8 mouse cellular contexts compared by ENCODE assay signal in the genomic region with DNA sequence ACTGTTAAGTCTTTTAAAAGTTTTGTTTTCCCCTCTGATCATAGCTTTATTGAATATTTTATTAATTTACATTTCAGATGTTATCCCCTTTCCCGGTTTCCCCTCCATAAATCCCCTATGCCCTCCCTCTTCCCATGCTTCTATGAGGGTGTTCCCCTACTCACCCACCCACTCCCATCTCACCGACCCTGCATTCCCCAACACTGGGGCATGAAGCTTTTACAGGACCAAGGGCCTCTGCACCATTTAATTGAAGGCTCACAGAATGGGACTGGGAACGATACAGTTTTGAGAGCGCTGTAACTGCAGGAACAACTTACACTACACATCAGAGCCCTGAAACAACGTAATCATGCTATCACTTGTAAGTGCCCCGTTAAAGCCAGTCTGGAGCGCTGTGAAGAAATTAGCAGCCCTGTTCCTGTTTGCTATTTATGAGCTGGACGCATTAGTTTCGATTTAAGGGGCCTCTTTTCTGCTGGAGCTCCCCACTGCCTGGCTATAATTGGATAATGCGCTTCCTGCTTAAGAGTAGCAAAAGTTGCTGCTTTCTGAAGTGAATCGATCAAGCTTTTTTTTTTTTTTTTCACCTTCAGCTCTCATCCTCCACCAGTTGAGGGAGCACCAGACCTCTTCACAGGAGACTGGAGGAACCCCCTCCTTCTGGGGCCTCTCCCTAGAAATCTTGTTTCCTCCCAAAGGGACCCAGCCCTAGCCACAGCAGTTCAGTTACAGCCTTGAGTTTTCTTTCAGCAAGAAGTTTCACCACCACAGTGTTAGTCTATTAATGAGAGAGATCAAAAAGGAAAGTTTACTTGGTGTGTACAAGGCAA.
DNase-seq lines count a peak whose midpoint lies in the region; ATAC-seq and TF ChIP-seq lines count a peak whose summit lies in the region.

No protein-coding gene starts in this region.

- peak; percentile 43 for TF ChIP-seq CTCF in left cerebral cortex, adult 2 months (IDR thresholded peaks at IDR 0.05)
- TF ChIP-seq CTCF in cortical plate, adult 2 months (IDR thresholded peaks at IDR 0.05; ENCODE audit: extremely low read depth, insufficient read depth, low read length), result 0 out of 2 replicates have a peak, but pooled peaks have one; percentile 19

- peak overlapping the region; percentile 29 for H3K4me3 ChIP-seq in left cerebral cortex, adult 2 months
- no peak overlapping the region for H3K4me3 ChIP-seq in cortical plate, adult 2 months (ENCODE audit: insufficient read depth, low read length)
- peak overlapping the region; percentile 41 for H3K4me3 ChIP-seq in heart, embryonic 15.5 days
- H3K4me3 ChIP-seq in liver, embryonic 12.5 days, result no peak overlapping the region

- H3K9me3 ChIP-seq in heart, embryonic 15.5 days (replicated peaks), result no peaks in the 10 kb centered on the region
- no peaks in the 10 kb centered on the region for H3K9me3 ChIP-seq in liver, embryonic 12.5 days (replicated peaks)

- H3K27ac ChIP-seq in left cerebral cortex, adult 2 months, result peak overlapping the region; percentile 24; the same call in 1 of the 2 replicates
- no peak overlapping the region for H3K27ac ChIP-seq in cortical plate, adult 2 months (ENCODE audit: insufficient read depth, low read length)
- no peak overlapping the region for H3K27ac ChIP-seq in heart, embryonic 15.5 days
- H3K27ac ChIP-seq in liver, embryonic 12.5 days, result no peak overlapping the region

- H3K36me3 ChIP-seq in heart, embryonic 15.5 days, result no peaks in the 10 kb centered on the region
- H3K36me3 ChIP-seq in liver, embryonic 12.5 days, result no peaks in the 10 kb centered on the region

- H3K4me2 ChIP-seq in heart, embryonic 15.5 days, result peak overlapping the region; percentile 57
- peak overlapping the region; percentile 4; the same call in 1 of the 2 replicates for H3K4me2 ChIP-seq in liver, embryonic 12.5 days

- 14% methylated on average over 11 of the region's 11 CpGs for WGBS in heart, embryonic 15.5 days
- WGBS in liver, embryonic 12.5 days (ENCODE audit: insufficient replicate concordance), result 16% methylated on average over 11 of the region's 11 CpGs

- DNase-seq in left cerebral cortex, adult 2 months (ENCODE audit: extremely low spot score in 1 of 2, low spot score in 2 of 2), result no peak
- DNase-seq in left cerebral cortex, adult 8-10 months (ENCODE audit: low spot score in 2 of 2), result no peak
- no peak for DNase-seq in MN1 (ENCODE audit: low spot score)
- DNase-seq in frontal cortex, postnatal 14 days (ENCODE audit: low spot score in 2 of 2), result no peak
- no peak for DNase-seq in kidney, adult 8-10 months

- 0 out of 2 replicates have a peak overlapping the region, but pooled peaks have one; percentile 35 for H3K9ac ChIP-seq in heart, embryonic 15.5 days
- no peak overlapping the region for H3K9ac ChIP-seq in liver, embryonic 12.5 days

- TF ChIP-seq POLR2A in cortical plate, adult 2 months (IDR thresholded peaks at IDR 0.05; ENCODE audit: extremely low read depth, insufficient read depth, low read length), result no peak

- no peaks in the 10 kb centered on the region for H3K27me3 ChIP-seq in heart, embryonic 15.5 days
- no peaks in the 10 kb centered on the region for H3K27me3 ChIP-seq in liver, embryonic 12.5 days (replicated peaks)

- no peak; the same call in 1 of the 2 replicates for ATAC-seq in heart, embryonic 15.5 days (replicated peaks; ENCODE audit: insufficient number of reproducible peaks, insufficient read depth, low FRiP score, low read depth)
- ATAC-seq in liver, embryonic 12.5 days, result no peak

- intact Hi-C loops in left cerebral cortex, adult 2 months (cut with DNase I), result no loop called here

- H3K4me1 ChIP-seq in cortical plate, adult 2 months (ENCODE audit: control insufficient read depth, insufficient read depth, low read length), result no peaks in the 10 kb centered on the region
- H3K4me1 ChIP-seq in heart, embryonic 15.5 days (replicated peaks), result no peaks in the 10 kb centered on the region
- no peaks in the 10 kb centered on the region for H3K4me1 ChIP-seq in liver, embryonic 12.5 days

Comparison
In these comparisons a context has a peak if more than half of its experiments do, and no peak if none do; other contexts are left out.
1. H3K4me3 ChIP-seq: peak in left cerebral cortex, adult 2 months (single experiment) and heart, embryonic 15.5 days (single experiment); none in cortical plate, adult 2 months (single experiment) and liver, embryonic 12.5 days (single experiment).